Mouse (Mus musculus) embryonic facial prominence, embryonic 11.5 days (tissue): Measurements from ENCODE around the gene Phgdh. TPM values are rescaled to one million over a fixed set of nuclear protein-coding genes. Genes with fewer than 3 reads are reported as not detected.

Experiments
- ATAC-seq: fragments of 200-750 bp; cut with Nextera tagmentation; replicated peaks from 2 replicates; pipeline ENCODE4 v1.8.0; 2017; ENCODE audit warnings: low read depth; ENCODE audit not compliant: insufficient number of reproducible peaks, low FRiP score, low TSS enrichment
- DNase-seq: peaks from one replicate; pipeline ENCODE4 v3.0.0-alpha.2; 2015; ENCODE audit warnings: low spot score
- H3K27ac ChIP-seq: fragments of 300-500 bp; sonication (generic); replicated peaks from 2 replicates; pipeline ENCODE4 v1.5.1; 2014; ENCODE audit warnings: mild to moderate bottlenecking, low read depth, low read length, control low read depth
- H3K27me3 ChIP-seq: fragments of 300-500 bp; sonication (generic); 2 replicates; pipeline ENCODE4 v1.6.1; 2014; ENCODE audit warnings: mild to moderate bottlenecking, low read length, moderate library complexity, mixed read lengths; ENCODE audit not compliant: control insufficient read depth, insufficient read depth
- H3K36me3 ChIP-seq: fragments of 300-500 bp; sonication (generic); replicated peaks from 2 replicates; pipeline ENCODE4 v1.6.1; 2014; ENCODE audit warnings: low read depth, mild to moderate bottlenecking, low read length, moderate library complexity, mixed read lengths; ENCODE audit not compliant: control insufficient read depth, insufficient read depth
- H3K4me1 ChIP-seq: fragments of 300-500 bp; sonication (generic); 2 replicates; pipeline ENCODE4 v1.6.1; 2014; ENCODE audit warnings: low read length, mixed read lengths; ENCODE audit not compliant: control insufficient read depth, insufficient read depth
- H3K4me2 ChIP-seq: fragments of 300-500 bp; sonication (generic); 2 replicates; pipeline ENCODE4 v1.6.1; 2014; ENCODE audit warnings: low read depth, mild to moderate bottlenecking, control low read depth, low read length, moderate library complexity
- H3K4me3 ChIP-seq: fragments of 300-500 bp; sonication (generic); 2 replicates; pipeline ENCODE4 v1.5.1; 2014; ENCODE audit warnings: low read depth, low read length, control low read depth
- H3K9ac ChIP-seq: fragments of 300-500 bp; sonication (generic); replicated peaks from 2 replicates; pipeline ENCODE4 v1.6.1; 2014; ENCODE audit warnings: mild to moderate bottlenecking, control low read depth, low read length
- H3K9me3 ChIP-seq: fragments of 300-500 bp; sonication (generic); replicated peaks from 2 replicates; pipeline ENCODE4 v1.6.1; 2016; ENCODE audit warnings: mild to moderate bottlenecking, low read length, inconsistent platforms, mixed read lengths; ENCODE audit not compliant: control insufficient read depth
- WGBS: fragments of 180-500 bp; shearing (Covaris S2); extraction: QIAGEN DNeasy Blood & Tissue Kit; methylation state at CpG from one replicate; pipeline ENCODE4 v1.1.7; 2014; 5-methylcytosine and 5-hydroxymethylcytosine counted together
- polyA plus RNA-seq: library from polyadenylated mRNA; unstranded; fragments of >200 nt; fragmentation: Nextera tagmentation; extraction: Ambion mirVana; gene quantifications from 2 replicates; pipeline ENCODE4 v1.2.1, GENCODE M21; 2014

The Phgdh gene
- polyA plus RNA-seq, 1 experiment from 2014 or later: 306 TPM

GRCm38 (mm10) chr3:98356632-98357370, 17.0 kb upstream of the Phgdh start:
- Histone ChIP-seq H3K9me3 (no peaks in the 10 kb centered on the region), H3K4me2 (no peak overlapping the region), H3K27me3 (no peaks in the 10 kb centered on the region), H3K36me3 (no peaks in the 10 kb centered on the region), H3K4me1 (no peaks in the 10 kb centered on the region), H3K27ac (no peak overlapping the region), H3K9ac (no peak overlapping the region), H3K4me3 (no peak overlapping the region)
- WGBS: 67% methylated on average over 3 of the region's 3 CpGs
- no peak for DNase-seq
- ATAC-seq: no peak

DNA sequence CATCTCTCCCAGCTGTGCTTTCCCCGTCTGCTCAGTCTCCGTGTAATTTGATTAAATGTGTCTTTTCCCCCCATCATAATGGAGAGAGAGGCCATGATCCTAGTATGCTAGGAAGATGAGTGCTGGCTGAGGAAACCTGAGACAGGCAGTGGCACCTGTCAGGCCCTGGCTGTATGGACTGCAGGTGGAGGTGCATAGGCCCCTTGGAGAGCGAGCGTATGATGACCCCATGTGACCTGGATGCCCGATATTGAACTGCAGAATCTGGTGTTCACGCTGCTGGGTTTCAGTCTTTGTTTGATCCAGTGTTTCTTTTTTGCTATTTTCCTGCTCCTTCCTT, 16.2 kb upstream of the Phgdh start:
- Histone ChIP-seq H3K4me3 (no peak overlapping the region), H3K27ac (no peak overlapping the region), H3K27me3 (no peaks in the 10 kb centered on the region), H3K9me3 (no peaks in the 10 kb centered on the region), H3K36me3 (no peaks in the 10 kb centered on the region), H3K4me2 (no peak overlapping the region), H3K9ac (no peak overlapping the region), H3K4me1 (no peaks in the 10 kb centered on the region)
- ATAC-seq: no peak; the same call in 1 of the 2 replicates
- 48% methylated on average over 6 of the region's 6 CpGs for WGBS
- DNase-seq: no peak

GRCm38 (mm10) chr3:98355344-98356025, 15.7 kb upstream of the Phgdh start:
- H3K27me3 ChIP-seq: no peaks in the 10 kb centered on the region
- no peak overlapping the region for H3K4me3 ChIP-seq
- H3K27ac ChIP-seq: no peak overlapping the region
- DNase-seq (peak; percentile 51), ATAC-seq (peak; percentile 67)
- H3K9me3 ChIP-seq: no peaks in the 10 kb centered on the region
- no peaks in the 10 kb centered on the region for H3K4me1 ChIP-seq
- no peaks in the 10 kb centered on the region for H3K36me3 ChIP-seq
- no peak overlapping the region for H3K9ac ChIP-seq
- no peak overlapping the region for H3K4me2 ChIP-seq
- 52% methylated on average over 10 of the region's 10 CpGs for WGBS

DNA sequence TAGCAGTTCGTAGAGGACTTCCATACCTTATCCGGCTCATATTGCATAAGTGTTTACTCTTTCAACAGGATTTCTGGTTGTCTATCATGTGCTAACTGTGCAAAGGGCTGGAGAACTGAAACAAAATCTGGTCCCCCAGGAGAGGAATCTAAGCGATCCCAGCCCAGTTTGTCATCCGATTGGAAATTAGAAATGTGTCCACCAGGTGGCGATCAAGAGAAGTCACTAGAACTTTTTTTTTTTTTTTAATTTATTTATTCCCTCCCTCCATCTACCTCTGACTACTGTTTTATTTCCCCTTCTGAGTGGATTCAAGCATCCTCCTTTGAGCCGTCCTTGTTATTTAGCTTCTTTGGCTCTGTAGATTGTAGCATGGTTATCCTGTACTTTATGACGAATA, 14.1 kb upstream of the Phgdh start:
- Histone ChIP-seq H3K27ac (no peak overlapping the region), H3K9ac (no peak overlapping the region), H3K9me3 (no peaks in the 10 kb centered on the region), H3K4me1 (no peaks in the 10 kb centered on the region), H3K4me3 (no peak overlapping the region), H3K36me3 (no peaks in the 10 kb centered on the region), H3K4me2 (no peak overlapping the region), H3K27me3 (no peaks in the 10 kb centered on the region)
- 26% methylated on average over 7 of the region's 7 CpGs for WGBS
- DNase-seq (peak; percentile 90), ATAC-seq (no peak)

DNA sequence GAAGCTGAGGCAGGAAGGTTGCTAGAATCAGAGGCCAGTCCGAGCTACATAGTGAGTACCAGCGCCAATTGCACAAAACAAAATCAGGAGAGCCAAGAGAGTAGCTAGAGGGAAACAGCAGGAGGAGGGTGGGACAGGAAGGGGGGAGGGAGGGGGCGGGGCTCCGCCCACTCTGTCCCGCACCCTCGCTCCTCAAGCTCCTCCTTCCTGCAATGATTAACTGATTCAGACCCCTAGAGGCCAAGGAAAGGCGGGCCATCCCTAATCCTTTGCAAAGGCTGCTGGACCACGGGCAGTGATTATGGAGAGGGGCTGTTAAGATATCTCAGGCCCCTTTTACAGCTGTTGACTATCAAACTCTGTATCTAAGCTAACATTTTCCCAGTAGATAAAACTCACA, 8.9 kb upstream of the Phgdh start:
- no peak overlapping the region for H3K4me2 ChIP-seq
- H3K27me3 ChIP-seq: no peaks in the 10 kb centered on the region; the same call in 1 of the 2 replicates
- no peaks in the 10 kb centered on the region for H3K36me3 ChIP-seq
- H3K27ac ChIP-seq: no peak overlapping the region
- no peak overlapping the region for H3K9ac ChIP-seq
- H3K4me3 ChIP-seq: no peak overlapping the region
- 19% methylated on average over 8 of the region's 8 CpGs for WGBS
- DNase-seq: peak; percentile 29
- ATAC-seq: no peak
- no peaks in the 10 kb centered on the region for H3K9me3 ChIP-seq
- no peaks in the 10 kb centered on the region for H3K4me1 ChIP-seq

DNA sequence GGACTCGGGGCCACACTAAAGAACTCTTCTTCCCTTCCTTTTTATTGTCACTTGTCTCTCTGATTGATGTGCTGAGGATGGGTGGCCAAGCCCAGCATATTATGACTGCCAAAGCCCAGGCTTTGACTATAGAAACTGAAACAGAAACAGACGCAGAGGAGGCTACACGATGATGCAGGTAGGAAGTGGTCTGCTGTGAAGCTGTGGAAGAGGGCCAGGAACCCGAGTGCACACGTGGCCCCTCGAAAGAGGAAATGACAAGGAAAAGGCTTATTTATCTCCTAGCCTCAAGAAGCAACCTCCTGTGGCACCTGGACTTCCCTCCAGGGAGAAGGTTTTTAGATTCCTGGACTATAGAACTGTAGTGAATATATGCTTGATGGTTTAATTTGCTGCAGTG, 8.3 kb upstream of the Phgdh start:
- no peak overlapping the region for H3K4me2 ChIP-seq
- no peaks in the 10 kb centered on the region for H3K36me3 ChIP-seq
- 85% methylated on average over 6 of the region's 6 CpGs for WGBS
- H3K27ac ChIP-seq: no peak overlapping the region
- H3K4me1 ChIP-seq: no peaks in the 10 kb centered on the region
- ATAC-seq (no peak), DNase-seq (no peak)
- H3K9me3 ChIP-seq: no peaks in the 10 kb centered on the region
- no peak overlapping the region for H3K4me3 ChIP-seq
- no peaks in the 10 kb centered on the region; the same call in 1 of the 2 replicates for H3K27me3 ChIP-seq
- no peak overlapping the region for H3K9ac ChIP-seq

DNA sequence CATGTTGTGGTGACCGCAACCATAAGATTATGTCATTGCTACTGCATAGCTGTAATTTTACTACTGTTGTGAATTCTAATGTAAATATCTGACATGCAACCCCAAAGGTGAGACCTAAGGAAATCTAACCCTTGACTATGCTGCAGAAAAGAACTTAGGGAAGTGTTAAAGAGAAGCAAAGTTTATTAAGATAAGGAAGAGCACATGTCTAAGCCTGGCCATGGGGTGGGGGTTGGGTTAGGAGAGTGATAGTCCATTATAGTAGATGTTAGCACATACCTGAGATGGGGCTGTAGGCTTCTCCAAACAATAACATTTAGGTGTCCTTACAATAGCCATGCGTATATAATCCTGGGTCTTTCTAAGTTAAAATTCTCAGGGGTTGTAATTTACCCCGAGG, 3.4 kb upstream of the Phgdh start:
- no peak overlapping the region for H3K9ac ChIP-seq
- DNase-seq: no peak

DNA sequence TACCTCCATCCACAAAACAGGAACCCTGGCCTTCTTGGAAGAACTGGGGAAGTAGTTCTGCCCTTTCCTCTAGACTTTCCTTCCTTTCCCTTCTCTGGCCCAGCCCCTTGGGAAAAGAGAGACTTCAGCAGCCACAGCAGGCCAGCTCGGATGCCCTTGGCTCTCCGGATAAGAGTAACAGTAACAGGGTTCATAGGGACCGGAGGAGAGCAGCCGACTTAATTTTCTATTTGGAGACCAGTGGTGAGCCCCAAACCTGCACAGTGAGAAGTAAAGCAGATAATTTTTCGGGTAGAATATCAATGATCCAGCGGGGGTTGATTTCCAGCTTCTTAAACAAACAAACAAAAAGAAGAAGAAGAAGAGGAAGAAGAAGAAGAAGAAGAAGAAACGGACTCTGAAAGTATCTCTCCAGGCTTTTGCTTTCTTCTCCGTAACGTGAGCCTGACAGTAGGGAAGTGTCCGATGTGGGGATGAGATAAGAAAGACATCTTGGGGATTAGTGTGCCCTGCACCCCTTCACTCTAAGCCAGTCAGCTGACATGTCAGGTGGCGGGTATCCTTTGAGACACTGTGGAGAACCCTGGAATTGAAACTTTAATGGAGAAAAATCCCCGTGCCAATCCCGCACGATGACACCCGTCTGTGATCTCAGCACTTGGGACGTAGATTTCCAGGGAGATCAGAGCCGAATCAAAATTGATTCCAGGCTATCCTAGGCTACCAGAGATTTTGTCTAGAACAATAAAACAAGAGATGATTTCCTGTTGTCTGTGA, 1.2 kb upstream of the Phgdh start:
- DNase-seq (no peak), ATAC-seq (no peak)
- Histone ChIP-seq H3K9ac (no peak overlapping the region), H3K4me2 (no peak overlapping the region), H3K4me1 (no peaks in the 10 kb centered on the region; the same call in 1 of the 2 replicates), H3K4me3 (no peak overlapping the region), H3K27me3 (no peaks in the 10 kb centered on the region), H3K9me3 (no peaks in the 10 kb centered on the region), H3K27ac (no peak overlapping the region), H3K36me3 (no peaks in the 10 kb centered on the region)
- WGBS: 77% methylated on average over 17 of the region's 17 CpGs

More for the DNA sequence above, 3.4 kb upstream of the Phgdh start:
- Histone ChIP-seq H3K36me3 (no peaks in the 10 kb centered on the region), H3K27me3 (no peaks in the 10 kb centered on the region; the same call in 1 of the 2 replicates), H3K4me2 (no peak overlapping the region), H3K4me3 (no peak overlapping the region), H3K4me1 (no peaks in the 10 kb centered on the region), H3K9me3 (no peaks in the 10 kb centered on the region), H3K27ac (no peak overlapping the region)
- ATAC-seq: no peak
- 82% methylated on average over 3 of the region's 3 CpGs for WGBS
